Mouse (Mus musculus) ES-E14 (cell line): ENCODE results near the gene Rasip1.

ENCODE experiments used
- CHD2 ChIP-seq: IDR thresholded peaks from 2 replicates; pipeline ENCODE4 v1.6.1; 2014; ENCODE audit warnings: mild to moderate bottlenecking, low read depth, low read length, inconsistent platforms
- HCFC1 ChIP-seq: IDR thresholded peaks from 2 replicates; pipeline ENCODE4 v1.6.1; 2012; ENCODE audit warnings: low read length, inconsistent platforms, borderline replicate concordance; ENCODE audit not compliant: insufficient read depth
- MAFK ChIP-seq: IDR thresholded peaks from 2 replicates; pipeline ENCODE4 v1.6.1; 2014; ENCODE audit warnings: mild to moderate bottlenecking, low read depth, low read length, inconsistent platforms; ENCODE audit not compliant: insufficient read depth
- ZC3H11A ChIP-seq: IDR thresholded peaks from 2 replicates; pipeline ENCODE4 v1.6.1; 2012; ENCODE audit warnings: low read depth, mild to moderate bottlenecking, inconsistent platforms, low read length, borderline replicate concordance

GRCm38 (mm10) chr7:45640191-45640957 lies 13.1 kb downstream of the Rasip1 start:
- TF ChIP-seq ZC3H11A (no peak), MAFK (no peak), CHD2 (no peak), HCFC1 (no peak)
